Mouse (Mus musculus) mature B cell (primary cell): ENCODE measurements around the gene Kat5.

Source experiments
- in situ Hi-C: fragments of 300-500 bp; cut with MboI; formaldehyde crosslinking; loops from 2 replicates; pipeline ENCODE4 v1.14.3; 2019

The Kat5 gene

DNA sequence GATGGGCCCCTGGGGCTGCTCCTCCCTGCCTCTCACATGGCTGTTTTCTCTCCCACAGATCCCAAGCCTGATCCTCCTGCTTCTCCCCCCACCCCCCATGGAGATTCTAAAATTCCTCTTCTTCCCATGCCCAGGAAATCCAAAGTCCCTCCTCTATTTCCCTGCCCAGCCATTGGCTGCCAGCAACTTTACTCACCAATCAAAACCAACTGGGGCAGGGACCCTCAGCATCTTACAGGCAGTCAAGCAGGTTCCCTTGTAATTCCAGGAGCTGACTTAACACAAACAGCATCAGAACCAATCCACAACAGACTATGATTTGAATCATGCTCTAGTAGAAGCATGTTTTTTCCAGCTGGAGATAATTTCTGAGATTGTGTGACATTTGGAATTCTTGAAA, 19.9 kb upstream of the Kat5 start:
- in situ Hi-C loops: no loop called here

- in situ Hi-C loops: no loop called here
Measured at GRCm38 (mm10) chr19:5625311-5625710, 15.3 kb upstream of the Kat5 start.

DNA sequence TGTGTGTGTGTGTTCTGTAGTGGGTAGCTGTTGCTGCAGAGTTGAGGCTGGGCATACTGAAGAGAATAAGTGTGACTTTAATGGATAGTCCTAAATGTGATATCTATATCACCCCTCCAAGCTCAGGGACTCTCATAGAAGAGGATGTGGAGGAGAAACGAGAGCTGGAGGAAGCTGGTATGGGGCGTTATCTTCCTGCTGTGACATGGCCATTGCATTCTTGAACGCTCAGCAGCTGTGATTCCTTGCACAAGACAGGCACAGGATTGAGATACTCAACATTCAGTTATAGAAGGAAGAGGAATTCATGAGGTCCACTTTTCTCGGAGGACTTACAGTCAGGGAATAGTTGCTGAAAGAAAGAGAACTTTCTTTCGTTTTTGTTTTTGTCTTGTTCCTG, 11.8 kb upstream of the Kat5 start:
- in situ Hi-C loops: no loop called here

- in situ Hi-C loops: no loop called here
Measured at GRCm38 (mm10) chr19:5620007-5620406, 10.0 kb upstream of the Kat5 start.

- in situ Hi-C loops: no loop called here
Measured at GRCm38 (mm10) chr19:5614953-5615352, 4.9 kb upstream of the Kat5 start.

GRCm38 (mm10) chr19:5612762-5613411, 2.9 kb upstream of the Kat5 start:
- in situ Hi-C loops: no loop called here

DNA sequence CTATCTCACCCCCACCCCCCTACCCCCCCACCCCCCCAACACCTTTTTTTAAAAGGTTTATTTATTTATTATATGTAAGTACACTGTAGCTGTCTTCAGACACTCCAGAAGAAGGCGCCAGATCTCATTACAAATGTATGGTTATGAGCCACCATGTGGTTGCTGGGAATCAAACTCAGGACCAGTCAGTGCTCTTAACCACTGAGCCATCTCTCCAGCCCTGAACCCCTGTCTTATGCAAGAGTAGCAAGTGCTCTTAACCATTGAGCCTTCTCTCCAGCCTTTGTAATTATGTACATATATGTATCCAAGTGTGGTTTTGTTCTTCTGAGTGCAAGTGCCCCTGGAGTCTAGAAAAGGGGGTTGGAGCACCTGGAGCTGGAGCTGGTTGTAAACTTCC, 1.9 kb upstream of the Kat5 start:
- in situ Hi-C loops: no loop called here

DNA sequence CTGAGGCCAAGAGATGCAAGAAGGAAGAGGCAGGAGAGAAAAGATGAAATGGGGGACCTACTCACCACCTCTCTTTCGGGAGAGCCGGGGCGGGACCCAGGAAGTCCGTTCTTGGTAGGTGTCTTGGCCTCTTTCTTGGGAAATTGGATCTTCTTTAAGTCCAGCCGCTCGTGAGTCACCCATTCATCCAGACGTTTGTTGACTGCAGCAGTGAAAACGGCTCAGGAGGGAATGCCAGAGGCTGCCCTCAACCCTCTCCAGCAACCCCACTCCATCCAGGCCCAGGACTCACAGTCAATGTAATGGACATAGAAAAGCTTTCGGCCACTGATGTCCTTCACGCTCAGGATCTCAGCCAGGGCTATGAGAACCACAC, 878 bp downstream of the Kat5 start:
- in situ Hi-C loops: no loop called here

GRCm38 (mm10) chr19:5608707-5609106, 1.3 kb downstream of the Kat5 start:
- in situ Hi-C loops: no loop called here

DNA sequence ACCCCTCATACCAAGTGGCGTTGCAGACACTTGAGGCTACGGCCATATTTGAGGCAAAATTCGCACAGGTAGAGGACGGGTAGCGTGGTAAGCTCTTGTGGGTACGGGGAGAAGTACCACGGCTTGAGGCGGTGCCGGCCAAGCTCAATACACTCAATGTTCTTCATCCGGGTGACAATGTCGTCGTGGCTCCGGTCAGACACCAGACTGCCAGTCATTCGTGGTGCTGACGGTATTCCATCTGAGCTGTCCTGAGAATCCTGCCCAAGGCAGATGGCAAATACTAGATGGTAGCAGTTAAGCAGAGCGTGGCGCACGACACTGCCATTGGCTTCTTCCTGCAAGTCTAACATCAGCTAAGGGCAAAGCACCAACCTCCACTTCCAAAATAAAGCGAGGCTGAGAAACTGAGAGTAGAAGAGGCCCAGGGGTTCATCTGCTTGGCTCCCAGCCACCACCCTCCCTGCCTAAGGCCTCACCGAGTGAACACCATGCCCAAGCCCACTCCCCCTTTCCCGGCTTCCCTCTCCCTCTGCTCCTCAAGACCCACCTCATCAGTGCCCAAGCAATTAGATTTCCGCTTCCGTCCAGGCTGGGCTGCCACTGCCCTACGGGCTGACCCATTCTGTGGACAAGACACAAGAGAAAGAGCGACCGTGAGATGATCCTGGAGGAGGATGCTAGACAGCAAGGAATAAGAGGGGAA, 2.2 kb downstream of the Kat5 start:
- in situ Hi-C loops: no loop called here

- in situ Hi-C loops: no loop called here
Measured at GRCm38 (mm10) chr19:5606196-5606595, 3.8 kb downstream of the Kat5 start.

GRCm38 (mm10) chr19:5605126-5605525, 4.9 kb downstream of the Kat5 start:
- in situ Hi-C loops: no loop called here

DNA sequence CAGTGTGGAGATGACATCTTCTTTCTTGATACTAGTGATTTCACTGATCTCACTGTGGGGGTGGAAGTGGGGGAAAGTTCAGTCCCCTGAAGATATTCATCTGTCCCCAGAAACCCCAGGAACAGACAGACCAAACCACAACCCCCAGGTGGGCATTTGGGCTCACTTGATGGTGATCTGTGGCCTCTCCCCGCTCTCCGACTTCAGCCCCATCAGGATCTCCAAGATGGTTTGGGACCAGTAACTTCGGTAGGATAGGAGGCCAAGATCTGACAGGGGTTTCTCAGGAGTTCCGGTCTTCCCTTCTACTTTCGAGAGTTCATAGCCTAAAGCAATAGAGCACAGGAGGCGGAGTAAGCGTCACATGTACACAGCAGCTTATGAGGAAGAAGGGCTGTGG, 6.4 kb downstream of the Kat5 start:
- in situ Hi-C loops: no loop called here

- in situ Hi-C loops: no loop called here
Measured at GRCm38 (mm10) chr19:5601752-5602541, 8.1 kb downstream of the Kat5 start, which contains the start of gene Rnaseh2c. Gene Rnaseh2c (plus strand): TSS chr19:5601873.

- in situ Hi-C loops: no loop called here
Measured at GRCm38 (mm10) chr19:5599224-5599623, 10.8 kb downstream of the Kat5 start.

GRCm38 (mm10) chr19:5591888-5592287, 18.1 kb downstream of the Kat5 start:
- in situ Hi-C loops: no loop called here

- in situ Hi-C loops: no loop called here
Measured at GRCm38 (mm10) chr19:5589159-5589558, 20.9 kb downstream of the Kat5 start.

- in situ Hi-C loops: no loop called here
Measured at GRCm38 (mm10) chr19:5581995-5582394, 28.0 kb downstream of the Kat5 start.

- in situ Hi-C loops: no loop called here
Measured at GRCm38 (mm10) chr19:5580776-5581175, 29.3 kb downstream of the Kat5 start.

- in situ Hi-C loops: no loop called here
Measured at GRCm38 (mm10) chr19:5579971-5580370, 30.1 kb downstream of the Kat5 start.

DNA sequence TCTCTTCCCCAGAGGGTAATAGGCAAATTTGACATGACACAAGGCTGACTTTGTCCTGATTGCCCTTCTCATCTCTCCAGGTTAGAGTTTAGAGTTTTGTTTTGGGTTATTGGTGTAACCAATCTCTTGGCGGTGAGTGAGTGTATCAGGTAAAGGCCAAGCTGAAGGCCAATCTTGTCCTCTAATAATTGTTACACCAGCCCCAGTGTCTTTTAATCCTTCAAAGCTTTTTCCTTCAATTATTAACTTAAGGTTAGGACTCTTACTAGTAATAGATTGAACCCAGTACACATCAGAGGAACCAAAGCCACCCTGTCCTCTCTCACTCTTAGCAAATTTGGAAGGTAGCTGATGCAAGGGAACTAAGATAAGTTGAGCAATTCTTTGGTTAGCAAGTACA, 34.7 kb downstream of the Kat5 start:
- in situ Hi-C loops: no loop called here

DNA sequence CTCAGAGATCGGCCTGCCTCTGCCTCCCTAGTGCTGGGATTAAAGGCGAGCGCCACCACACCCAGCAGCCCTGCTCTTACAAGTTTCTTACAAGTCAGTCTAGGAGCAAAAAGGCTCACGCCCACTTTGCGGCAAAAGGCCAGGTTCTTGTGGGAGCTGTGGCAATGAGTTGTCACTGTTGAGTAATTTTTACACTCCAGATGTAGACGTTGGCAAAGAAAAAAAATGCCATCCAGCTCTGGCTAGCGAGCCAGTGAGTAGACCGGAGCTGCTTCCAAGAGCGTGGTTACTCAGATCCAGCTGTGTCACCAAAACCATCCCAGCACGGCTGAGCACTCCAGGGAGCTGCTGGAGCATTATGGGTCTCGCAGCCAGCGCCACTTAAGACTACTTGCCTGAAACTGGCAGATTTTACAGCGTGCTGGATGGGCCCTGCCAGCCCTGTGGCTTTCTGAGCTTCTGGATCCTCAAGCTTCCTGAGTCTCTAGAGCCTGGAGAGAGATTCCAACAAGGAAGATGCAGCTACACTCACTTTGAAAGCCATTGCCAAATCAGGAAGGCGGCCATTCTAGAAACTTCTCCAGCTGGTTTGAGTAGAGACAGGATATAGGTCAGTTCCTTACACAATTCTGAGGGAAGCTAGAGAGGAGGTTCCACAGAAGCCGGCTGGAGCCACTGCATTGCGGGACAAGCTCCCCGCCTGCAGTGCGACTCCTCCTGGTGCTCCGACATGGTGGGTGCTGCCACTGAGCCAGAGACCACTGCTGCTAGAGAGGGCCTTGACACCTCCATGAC, 37.5 kb downstream of the Kat5 start:
- in situ Hi-C loops: no loop called here
